Mouse (Mus musculus) liver, embryonic 14.5 days (tissue): Measurements from ENCODE around the gene Sox6. TPM values are rescaled to one million over a fixed set of nuclear protein-coding genes. Genes with fewer than 3 reads are reported as not detected.

Experiments used
- ATAC-seq: fragments of 200-750 bp; cut with Nextera tagmentation; 2 replicates; pipeline ENCODE4 v1.8.0; 2017; ENCODE audit warnings: moderate number of reproducible peaks, mild to moderate bottlenecking, moderate library complexity; ENCODE audit not compliant: insufficient read depth
- DNase-seq, 3 experiments: peaks; one replicate each; pipeline ENCODE4 v3.0.0-alpha.2; 2012 to 2013; ENCODE audit warnings: low read depth in 3 of 3, low spot score in 3 of 3
- H3K27ac ChIP-seq: fragments of 300-500 bp; sonication (generic); 2 replicates; pipeline ENCODE4 v1.5.1; 2014; ENCODE audit warnings: moderate library complexity, mild to moderate bottlenecking, control low read depth, inconsistent platforms
- H3K27me3 ChIP-seq: fragments of 300-500 bp; sonication (generic); 2 replicates; pipeline ENCODE4 v1.6.1; 2014; ENCODE audit warnings: mild to moderate bottlenecking, low read length, moderate library complexity; ENCODE audit not compliant: control insufficient read depth, insufficient read depth
- H3K36me3 ChIP-seq: fragments of 300-500 bp; sonication (generic); replicated peaks from 2 replicates; pipeline ENCODE4 v1.6.1; 2014; ENCODE audit warnings: low read depth; ENCODE audit not compliant: control insufficient read depth, insufficient read depth
- H3K4me1 ChIP-seq, 2 experiments: fragments of 200-500 bp in 1 of 2; fragments of 300-500 bp in 1 of 2; sonication (generic) in 1 of 2; replicated peaks; 2 replicates each; pipeline ENCODE4 v1.6.1; 2012 to 2014; ENCODE audit warnings: antibody characterized with exemption in 1 of 2, inconsistent platforms in 1 of 2, low read length in 1 of 2; ENCODE audit not compliant: control insufficient read depth in 2 of 2, insufficient read depth in 2 of 2
- H3K4me2 ChIP-seq: fragments of 300-500 bp; sonication (generic); 2 replicates; pipeline ENCODE4 v1.6.1; 2014; ENCODE audit warnings: low read depth, mild to moderate bottlenecking, control low read depth, moderate library complexity
- H3K4me3 ChIP-seq, 2 experiments: fragments of 200-500 bp in 1 of 2; fragments of 300-500 bp in 1 of 2; sonication (generic) in 1 of 2; 2 replicates each; pipeline ENCODE4 v1.5.1; 2012 to 2014; ENCODE audit warnings: low read depth in 2 of 2, low read length in 2 of 2, mild to moderate bottlenecking in 2 of 2, control low read depth in 1 of 2, inconsistent platforms in 1 of 2, moderate library complexity in 1 of 2; ENCODE audit not compliant: insufficient read depth in 1 of 2
- H3K9ac ChIP-seq: fragments of 300-500 bp; sonication (generic); replicated peaks from 2 replicates; pipeline ENCODE4 v1.6.1; 2014; ENCODE audit warnings: mild to moderate bottlenecking, control low read depth, moderate library complexity
- H3K9me3 ChIP-seq: fragments of 300-500 bp; sonication (generic); 2 replicates; pipeline ENCODE4 v1.6.1; 2016; ENCODE audit warnings: low read length, mixed read lengths; ENCODE audit not compliant: control insufficient read depth
- CTCF ChIP-seq: IDR thresholded peaks from 2 replicates; pipeline ENCODE4 v1.5.1; 2016; ENCODE audit warnings: antibody characterized with exemption, low read depth, control low read depth
- EP300 ChIP-seq: IDR thresholded peaks from 2 replicates; pipeline ENCODE4 v1.6.1; 2016; ENCODE audit warnings: antibody characterized with exemption, low read depth
- WGBS: fragments of 180-500 bp; shearing (Covaris S2); extraction: QIAGEN DNeasy Blood & Tissue Kit; methylation state at CpG from one replicate; pipeline ENCODE4 v1.1.7; 2014; ENCODE audit not compliant: insufficient replicate concordance; 5-methylcytosine and 5-hydroxymethylcytosine counted together
- polyA plus RNA-seq, 2 experiments: library from polyadenylated mRNA; depleted of rRNA in 1 of 2; stranded (reverse) in 1 of 2; unstranded in 1 of 2; fragments of >200 nt; fragmentation: Nextera tagmentation in 1 of 2; extraction: Ambion mirVana in 1 of 2; gene quantifications; 2 replicates each; pipeline versions ENCODE4 v1.2.1 to v1.2.3; 2012 to 2014

The Sox6 gene
- polyA plus RNA-seq, 2 experiments, result 15.9 to 64.0 TPM

- Histone ChIP-seq H3K4me1 (peaks cover 24 to 25% of the 10 kb centered on the region in 2 experiments), H3K9ac (no peak overlapping the region), H3K36me3 (no peaks in the 10 kb centered on the region), H3K4me3 (no peak overlapping the region), H3K27me3 (no peaks in the 10 kb centered on the region), H3K9me3 (no peaks in the 10 kb centered on the region), H3K27ac (no peak overlapping the region), H3K4me2 (no peak overlapping the region)
- TF ChIP-seq CTCF, result no peak
- no peak for TF ChIP-seq EP300
- DNase-seq (no peak), ATAC-seq (no peak)
- WGBS, result 78% methylated on average over 3 of the region's 3 CpGs
Measured at GRCm38 (mm10) chr7:115984076-115984475, 54.5 kb downstream of the Sox6 start.

GRCm38 (mm10) chr7:115979813-115980512 is 58.6 kb downstream of the Sox6 start:
- Histone ChIP-seq H3K4me1 (peaks cover 16 to 23% of the 10 kb centered on the region in 2 experiments), H3K36me3 (no peaks in the 10 kb centered on the region), H3K27me3 (no peaks in the 10 kb centered on the region), H3K27ac (peak overlapping the region; percentile 34), H3K4me3 (no peak overlapping the region), H3K9ac (peak overlapping the region; percentile 28; the same call in 1 of the 2 replicates), H3K4me2 (peak overlapping the region; percentile 19), H3K9me3 (no peaks in the 10 kb centered on the region)
- WGBS, result 47% methylated on average over 5 of the region's 5 CpGs
- ATAC-seq (peak; percentile 92), DNase-seq (peak; percentile 20 to 54 (median 51))
- TF ChIP-seq EP300 (peak; percentile 82), CTCF (no peak)

GRCm38 (mm10) chr7:115974518-115974917 is 64.1 kb downstream of the Sox6 start:
- DNase-seq, result no peak
- Histone ChIP-seq H3K9me3 (no peaks in the 10 kb centered on the region), H3K27ac (no peak overlapping the region), H3K36me3 (no peaks in the 10 kb centered on the region), H3K4me2 (no peak overlapping the region), H3K27me3 (no peaks in the 10 kb centered on the region), H3K4me1 (peaks cover 15 to 17% of the 10 kb centered on the region in 2 experiments), H3K4me3 (no peak overlapping the region), H3K9ac (no peak overlapping the region)
- WGBS, result 46% methylated on average over 2 of the region's 2 CpGs
- TF ChIP-seq CTCF (no peak), EP300 (no peak)
- peak; percentile 56; the same call in 1 of the 2 replicates for ATAC-seq

DNA sequence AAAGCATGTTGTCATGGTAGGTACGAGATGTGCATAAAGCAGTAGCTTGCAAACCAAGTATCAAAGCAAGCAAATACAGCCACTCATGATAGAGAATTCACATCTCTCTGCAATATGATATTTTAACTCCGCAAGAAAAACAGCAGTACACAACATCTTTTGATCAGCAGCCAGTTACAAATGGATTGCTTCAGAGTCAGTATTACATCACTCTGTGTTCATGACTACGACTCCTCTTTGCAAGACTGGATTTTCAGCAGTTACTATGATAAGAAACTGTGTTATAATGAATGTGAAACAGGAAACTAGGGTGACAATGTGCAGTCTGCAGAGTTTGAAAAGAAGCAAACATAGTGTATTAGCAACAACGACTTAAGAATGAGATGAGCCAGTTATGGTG is 71.4 kb downstream of the Sox6 start:
- Histone ChIP-seq H3K9ac (no peak overlapping the region), H3K4me1 (no peaks in the 10 kb centered on the region), H3K4me3 (no peak overlapping the region), H3K9me3 (no peaks in the 10 kb centered on the region), H3K27me3 (no peaks in the 10 kb centered on the region), H3K27ac (no peak overlapping the region), H3K4me2 (no peak overlapping the region), H3K36me3 (no peaks in the 10 kb centered on the region)
- TF ChIP-seq EP300 (no peak), CTCF (no peak)
- DNase-seq, result no peak
- no peak for ATAC-seq
- 63% methylated on average over 4 of the region's 4 CpGs for WGBS

DNA sequence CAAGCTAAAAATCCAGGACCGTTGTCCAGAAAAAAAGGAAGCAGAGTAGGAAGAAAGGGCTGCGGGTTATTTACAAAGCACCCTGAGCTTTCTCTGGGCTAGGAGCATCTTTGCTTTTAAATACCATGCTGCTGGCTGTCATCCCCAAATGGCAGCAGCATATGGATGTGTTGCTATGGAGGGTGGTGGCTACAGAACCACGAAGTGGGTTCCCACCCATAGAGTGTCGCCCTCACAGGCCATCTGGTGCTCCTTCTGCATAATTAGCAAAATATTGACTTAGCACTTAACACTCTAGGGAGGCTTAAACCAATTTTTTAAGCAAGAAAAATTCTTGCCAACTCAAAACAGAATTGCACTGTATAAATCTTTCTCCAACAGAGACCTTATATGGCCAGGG is 72.4 kb downstream of the Sox6 start:
- Histone ChIP-seq H3K9ac (no peak overlapping the region), H3K4me2 (no peak overlapping the region), H3K36me3 (no peaks in the 10 kb centered on the region), H3K4me3 (no peak overlapping the region), H3K9me3 (no peaks in the 10 kb centered on the region), H3K27ac (no peak overlapping the region), H3K27me3 (no peaks in the 10 kb centered on the region), H3K4me1 (no peaks in the 10 kb centered on the region)
- 54% methylated on average over 4 of the region's 4 CpGs for WGBS
- TF ChIP-seq EP300 (no peak), CTCF (no peak)
- no peak for DNase-seq
- ATAC-seq, result no peak
